Mouse (Mus musculus) CH12.LX (cell line): ENCODE data around the gene Casz1. TPM values are rescaled to one million over a fixed set of nuclear protein-coding genes. Genes with fewer than 3 reads are reported as not detected.

ENCODE experiments used
- DNase-seq: peaks from one replicate; pipeline ENCODE4 v3.0.0-alpha.2; 2013; ENCODE audit errors: extremely low read depth
- H3K27ac ChIP-seq: 2 replicates; pipeline ENCODE4 v1.5.1; 2012; ENCODE audit warnings: low read depth, mild to moderate bottlenecking, control low read depth, moderate library complexity; ENCODE audit not compliant: insufficient read depth
- H3K27me3 ChIP-seq: replicated peaks from 2 replicates; pipeline ENCODE3; 2012; ENCODE audit warnings: inconsistent platforms
- H3K36me3 ChIP-seq, 2 experiments: replicated peaks in 1 of 2; 2 replicates each; pipeline versions ENCODE3 to v1.6.1; 2012; ENCODE audit warnings: inconsistent platforms in 1 of 2, low read length in 1 of 2, mild to moderate bottlenecking in 1 of 2, mixed read lengths in 1 of 2, moderate library complexity in 1 of 2; ENCODE audit not compliant: control insufficient read depth in 1 of 2, insufficient read depth in 1 of 2
- H3K4me1 ChIP-seq, 2 experiments: 2 replicates each; pipeline ENCODE4 v1.6.1; 2012; ENCODE audit warnings: inconsistent platforms in 1 of 2, moderate library complexity in 1 of 2; ENCODE audit not compliant: insufficient read depth in 2 of 2, control insufficient read depth in 1 of 2
- H3K4me2 ChIP-seq: 2 replicates; pipeline ENCODE4 v1.6.1; 2012; ENCODE audit warnings: low read depth, mild to moderate bottlenecking, control low read depth; ENCODE audit not compliant: poor library complexity, insufficient read depth, severe bottlenecking
- H3K4me3 ChIP-seq, 3 experiments: fragments of 150-350 bp in 1 of 3; sonication (generic) in 1 of 3; replicated peaks in 1 of 3; 2 replicates each; pipeline versions ENCODE3 to v1.5.1; 2011 to 2012; ENCODE audit warnings: low read depth in 2 of 3, low read length in 2 of 3, mild to moderate bottlenecking in 2 of 3, moderate library complexity in 2 of 3, control low read depth in 1 of 3, improper control_type of control experiment in 1 of 3, inconsistent platforms in 1 of 3, mixed read lengths in 1 of 3; ENCODE audit not compliant: poor library complexity in 1 of 3
- H3K79me2 ChIP-seq: replicated peaks from 2 replicates; pipeline ENCODE4 v1.6.1; 2012; ENCODE audit warnings: mild to moderate bottlenecking, moderate library complexity; ENCODE audit not compliant: control insufficient read depth, poor library complexity, insufficient read depth, severe bottlenecking; ENCODE audit errors: extremely low read depth
- H3K9ac ChIP-seq: 2 replicates; pipeline ENCODE4 v1.6.1; 2012; ENCODE audit warnings: low read depth, mild to moderate bottlenecking, control low read depth, moderate library complexity; ENCODE audit not compliant: insufficient read depth
- H3K9me3 ChIP-seq: replicated peaks from 2 replicates; pipeline ENCODE3; 2012; ENCODE audit warnings: low read length, inconsistent platforms, mixed read lengths
- CHD1 ChIP-seq: IDR thresholded peaks from 2 replicates; pipeline ENCODE4 v1.6.1; 2012; ENCODE audit warnings: low read depth, low read length, improper control_type of control experiment, inconsistent platforms
- CTCF ChIP-seq, 2 experiments: IDR thresholded peaks in 1 of 2; conservative IDR thresholded peaks in 1 of 2; 2 replicates each; pipeline ENCODE4 v1.5.1; 2011 to 2012; ENCODE audit warnings: low read depth in 2 of 2, low read length in 2 of 2, improper control_type of control experiment in 1 of 2, inconsistent platforms in 1 of 2, mild to moderate bottlenecking in 1 of 2, moderate library complexity in 1 of 2
- E2F4 ChIP-seq: IDR thresholded peaks from 2 replicates; pipeline ENCODE4 v1.6.1; 2011; ENCODE audit warnings: low read depth, low read length, improper control_type of control experiment; ENCODE audit not compliant: insufficient replicate concordance
- EP300 ChIP-seq: IDR thresholded peaks from 2 replicates; pipeline ENCODE4 v1.6.1; 2011; ENCODE audit warnings: low read length, improper control_type of control experiment
- HCFC1 ChIP-seq: IDR thresholded peaks from 2 replicates; pipeline ENCODE4 v1.6.1; 2012; ENCODE audit warnings: low read depth, mild to moderate bottlenecking, inconsistent platforms, low read length, improper control_type of control experiment
- JUND ChIP-seq: conservative IDR thresholded peaks from 2 replicates; pipeline ENCODE4 v1.6.1; 2011; ENCODE audit warnings: low read depth, low read length, improper control_type of control experiment
- MAFK ChIP-seq: IDR thresholded peaks from 2 replicates; pipeline ENCODE4 v1.6.1; 2011; ENCODE audit warnings: low read length, improper control_type of control experiment; ENCODE audit not compliant: insufficient replicate concordance
- MAX ChIP-seq: IDR thresholded peaks from 2 replicates; pipeline ENCODE4 v1.6.1; 2011; ENCODE audit warnings: low read length, improper control_type of control experiment
- MAZ ChIP-seq: IDR thresholded peaks from 2 replicates; pipeline ENCODE4 v1.6.1; 2012; ENCODE audit warnings: low read depth, mild to moderate bottlenecking, inconsistent platforms, low read length, improper control_type of control experiment, moderate library complexity
- MEF2A ChIP-seq: IDR thresholded peaks from 2 replicates; pipeline ENCODE4 v1.6.1; 2014; ENCODE audit warnings: low read depth, mild to moderate bottlenecking, inconsistent platforms, low read length, improper control_type of control experiment, borderline replicate concordance
- MXI1 ChIP-seq: IDR thresholded peaks from 2 replicates; pipeline ENCODE4 v1.6.1; 2011; ENCODE audit warnings: mild to moderate bottlenecking, low read depth, low read length, improper control_type of control experiment
- MYC ChIP-seq: IDR thresholded peaks from 2 replicates; pipeline ENCODE4 v1.6.1; 2011; ENCODE audit warnings: low read depth, mild to moderate bottlenecking, improper control_type of control experiment, low read length
- NRF1 ChIP-seq: IDR thresholded peaks from 2 replicates; pipeline ENCODE4 v1.6.1; 2014; ENCODE audit warnings: low read depth, mild to moderate bottlenecking, inconsistent platforms, low read length, improper control_type of control experiment, moderate library complexity
- PAX5 ChIP-seq: IDR thresholded peaks from 2 replicates; pipeline ENCODE4 v1.6.1; 2012; ENCODE audit warnings: low read length, inconsistent platforms, mixed read lengths
- RAD21 ChIP-seq: IDR thresholded peaks from 2 replicates; pipeline ENCODE4 v1.6.1; 2011; ENCODE audit warnings: low read depth, mild to moderate bottlenecking, low read length, improper control_type of control experiment, moderate library complexity
- RCOR1 ChIP-seq: conservative IDR thresholded peaks from 2 replicates; pipeline ENCODE4 v1.6.1; 2012; ENCODE audit warnings: low read depth, mild to moderate bottlenecking, inconsistent platforms, low read length, improper control_type of control experiment
- SIN3A ChIP-seq: IDR thresholded peaks from 2 replicates; pipeline ENCODE4 v1.6.1; 2012; ENCODE audit warnings: low read length, improper control_type of control experiment, inconsistent platforms
- TCF12 ChIP-seq: IDR thresholded peaks from 2 replicates; pipeline ENCODE4 v1.6.1; 2014; ENCODE audit warnings: low read depth, mild to moderate bottlenecking, inconsistent platforms, low read length, improper control_type of control experiment
- USF2 ChIP-seq: conservative IDR thresholded peaks from 2 replicates; pipeline ENCODE4 v1.6.1; 2011; ENCODE audit warnings: low read depth, low read length, improper control_type of control experiment
- ZNF384 ChIP-seq: IDR thresholded peaks from 2 replicates; pipeline ENCODE4 v1.6.1; 2012; ENCODE audit warnings: low read depth, low read length, improper control_type of control experiment, inconsistent platforms
- dilution Hi-C: fragments of 300-500 bp; cut with MboI; formaldehyde crosslinking; loops from 2 replicates; pipeline ENCODE4 v1.14.3; 2020; ENCODE audit warnings: low sequenced_read_pairs; ENCODE audit not compliant: extremely low pct_unique_long_range_greater_than_20kb, extremely low pct_ligation_motif_present
- in situ Hi-C: fragments of 300-500 bp; cut with MboI; formaldehyde crosslinking; loops from 3 replicates; pipeline ENCODE4 v1.14.3; 2019; ENCODE audit warnings: low sequenced_read_pairs, low pct_ligation_motif_present, low pct_unique_long_range_greater_than_20kb, mixed read lengths
- polyA plus RNA-seq: library from polyadenylated mRNA; unstranded; fragments of >175 nt; gene quantifications from 2 replicates; pipeline ENCODE4 v1.2.1, GENCODE M21; 2012; ENCODE audit warnings: low read depth; ENCODE audit not compliant: insufficient read length
- total RNA-seq, 2 experiments: library from RNA; depleted of rRNA; stranded (reverse); fragments of 300-350 nt in 1 of 2; fragments of >200 nt in 1 of 2; gene quantifications; 2 replicates each; pipeline ENCODE4 v1.2.3; 2012 to 2014

The Casz1 gene
- total and polyA plus RNA-seq, 3 experiments, result 0.12 to 0.36 (median 0.17) TPM

- no peaks in the 10 kb centered on the region for H3K27me3 ChIP-seq
- H3K4me1 ChIP-seq, result peaks cover 0 to 14% of the 10 kb centered on the region in 2 experiments; a peak in 2 of 4 replicates
- in situ Hi-C loops, result no loop called here
- no peak overlapping the region for H3K4me2 ChIP-seq
- H3K9ac ChIP-seq, result no peak overlapping the region
- DNase-seq, result peak; percentile 21
- peaks cover 6 to 66% of the 10 kb centered on the region in 2 experiments for H3K36me3 ChIP-seq
- no peak for TF ChIP-seq MAFK
- TF ChIP-seq USF2, result no peak
- no peak for TF ChIP-seq RCOR1
- TF ChIP-seq EP300, result no peak
- no peak for TF ChIP-seq RAD21
- no peak for TF ChIP-seq MAZ
- TF ChIP-seq CHD1, result no peak
- H3K27ac ChIP-seq, result no peak overlapping the region
- no peak overlapping the region for H3K4me3 ChIP-seq
- no peaks in the 10 kb centered on the region for H3K9me3 ChIP-seq
- dilution Hi-C loops, result no loop called here
- 0 out of 2 replicates have a peak, but pooled peaks cover 2% of the 10 kb centered on the region for H3K79me2 ChIP-seq
Measured at GRCm38 (mm10) chr4:148990038-148990437, 185.8 kb downstream of the Casz1 start.

GRCm38 (mm10) chr4:148993948-148994347, 189.7 kb downstream of the Casz1 start:
- in situ Hi-C loops (no loop called here), dilution Hi-C loops (no loop called here)
- no peak overlapping the region for H3K27ac ChIP-seq
- no peak overlapping the region for H3K4me3 ChIP-seq
- peaks cover 8 to 65% of the 10 kb centered on the region in 2 experiments for H3K36me3 ChIP-seq
- no peaks in the 10 kb centered on the region for H3K79me2 ChIP-seq
- H3K27me3 ChIP-seq, result no peaks in the 10 kb centered on the region
- H3K4me2 ChIP-seq, result no peak overlapping the region
- H3K9ac ChIP-seq, result no peak overlapping the region
- TF ChIP-seq MAX (no peak), ZNF384 (no peak), SIN3A (no peak), PAX5 (no peak), CTCF (conservative IDR thresholded peaks at IDR 0.05 in 1 of 2, IDR thresholded peaks at IDR 0.05 in 1 of 2; ENCODE audit: low read depth in 2 of 2, low read length in 2 of 2) (no peak), MXI1 (no peak), NRF1 (no peak), TCF12 (no peak), MEF2A (no peak), HCFC1 (no peak), E2F4 (no peak), MYC (no peak), JUND (no peak)
- peaks cover 5% of the 10 kb centered on the region for H3K9me3 ChIP-seq
- DNase-seq, result no peak
- peaks cover 5 to 30% of the 10 kb centered on the region in 2 experiments; a peak in 3 of 4 replicates for H3K4me1 ChIP-seq
